Mouse (Mus musculus) kidney, adult 2 months (tissue): ENCODE measurements at regions not wholly inside any gene's neighbourhood (a gene's known extent, or its start where the extent isn't known, plus 50 kb on each side); places are given as distances from the start of the nearest gene placed in this dataset.

Experiments
- DNase-seq: peaks from one replicate; pipeline ENCODE4 v3.0.0; 2021
- H3K27ac ChIP-seq: fragments of 200-500 bp; 2 replicates; pipeline ENCODE4 v1.5.1; 2012; ENCODE audit warnings: low read depth, low read length, control low read depth, inconsistent platforms; ENCODE audit not compliant: insufficient read depth
- H3K27me3 ChIP-seq: fragments of 200-500 bp; replicated peaks from 2 replicates; pipeline ENCODE4 v1.6.1; 2012; ENCODE audit warnings: mild to moderate bottlenecking, moderate library complexity, low read length, inconsistent platforms; ENCODE audit not compliant: control insufficient read depth, insufficient read depth
- H3K36me3 ChIP-seq: fragments of 200-500 bp; 2 replicates; pipeline ENCODE4 v1.6.1; 2012; ENCODE audit warnings: mild to moderate bottlenecking, moderate library complexity, low read length, inconsistent platforms; ENCODE audit not compliant: control insufficient read depth, insufficient read depth
- H3K4me1 ChIP-seq: fragments of 200-500 bp; 2 replicates; pipeline ENCODE4 v1.6.1; 2011; ENCODE audit warnings: low read length; ENCODE audit not compliant: control insufficient read depth, insufficient read depth
- H3K4me3 ChIP-seq: fragments of 200-500 bp; 2 replicates; pipeline ENCODE4 v1.5.1; 2011; ENCODE audit warnings: mild to moderate bottlenecking, low read depth, low read length, control low read depth; ENCODE audit not compliant: insufficient read depth
- CTCF ChIP-seq: fragments of 200-500 bp; conservative IDR thresholded peaks from 2 replicates; pipeline ENCODE4 v1.5.1; 2011; ENCODE audit warnings: low read depth, mild to moderate bottlenecking, control low read depth, low read length, moderate library complexity, mixed read lengths; ENCODE audit not compliant: insufficient read depth, insufficient read length
- POLR2A ChIP-seq: fragments of 200-500 bp; IDR thresholded peaks from one replicate; pipeline ENCODE4 v1.6.1; 2011; ENCODE audit warnings: low read depth, low read length, control low read depth
- WGBS: fragments of 180-500 bp; shearing (Covaris S2); methylation state at CpG from one replicate; pipeline ENCODE4 v1.1.7; 2018; 5-methylcytosine and 5-hydroxymethylcytosine counted together

- no peak for DNase-seq
- H3K4me3 ChIP-seq, result no peak overlapping the region
- H3K36me3 ChIP-seq, result no peaks in the 10 kb centered on the region
- H3K27ac ChIP-seq, result no peak overlapping the region
- no peaks in the 10 kb centered on the region for H3K27me3 ChIP-seq
- WGBS, result 74% methylated on average over 8 of the region's 8 CpGs
- TF ChIP-seq POLR2A, result no peak
- no peak for TF ChIP-seq CTCF
- no peaks in the 10 kb centered on the region for H3K4me1 ChIP-seq
These were observed 191.2 kb upstream of the Rag2 start for GRCm38 (mm10) chr2:101433141-101433895.

GRCm38 (mm10) chr2:101440231-101440630 is 184.3 kb upstream of the Rag2 start:
- H3K4me3 ChIP-seq, result no peak overlapping the region
- WGBS, result 40% methylated on average over 5 of the region's 5 CpGs
- no peak overlapping the region for H3K27ac ChIP-seq
- no peak for TF ChIP-seq CTCF
- no peak for TF ChIP-seq POLR2A
- H3K4me1 ChIP-seq, result no peaks in the 10 kb centered on the region
- H3K27me3 ChIP-seq, result no peaks in the 10 kb centered on the region
- no peaks in the 10 kb centered on the region for H3K36me3 ChIP-seq
- DNase-seq, result no peak

GRCm38 (mm10) chr2:101441081-101441630 is 183.4 kb upstream of the Rag2 start:
- no peak overlapping the region for H3K4me3 ChIP-seq
- no peak overlapping the region for H3K27ac ChIP-seq
- no peaks in the 10 kb centered on the region for H3K36me3 ChIP-seq
- no peak for DNase-seq
- no peaks in the 10 kb centered on the region for H3K4me1 ChIP-seq
- no peak for TF ChIP-seq POLR2A
- no peak for TF ChIP-seq CTCF
- 83% methylated on average over 5 of the region's 5 CpGs for WGBS
- no peaks in the 10 kb centered on the region for H3K27me3 ChIP-seq

GRCm38 (mm10) chr2:101455591-101455990 is 168.9 kb upstream of the Rag2 start:
- no peak for TF ChIP-seq POLR2A
- TF ChIP-seq CTCF, result no peak
- Histone ChIP-seq H3K27ac (no peak overlapping the region), H3K27me3 (no peaks in the 10 kb centered on the region), H3K4me1 (no peaks in the 10 kb centered on the region), H3K4me3 (no peak overlapping the region), H3K36me3 (no peaks in the 10 kb centered on the region)
- WGBS, result 67% methylated on average over 5 of the region's 5 CpGs
- DNase-seq, result no peak

- no peaks in the 10 kb centered on the region for H3K27me3 ChIP-seq
- no peak overlapping the region for H3K27ac ChIP-seq
- no peak for DNase-seq
- WGBS, result 93% methylated on average over 1 of the region's 1 CpGs
- no peaks in the 10 kb centered on the region for H3K4me1 ChIP-seq
- no peak for TF ChIP-seq CTCF
- TF ChIP-seq POLR2A, result no peak
- H3K36me3 ChIP-seq, result no peaks in the 10 kb centered on the region
- no peak overlapping the region for H3K4me3 ChIP-seq
These were observed 165.6 kb upstream of the Rag2 start for GRCm38 (mm10) chr2:101458959-101459358.

- H3K36me3 ChIP-seq, result no peaks in the 10 kb centered on the region
- no peak for DNase-seq
- no peak overlapping the region for H3K27ac ChIP-seq
- no peak overlapping the region for H3K4me3 ChIP-seq
- TF ChIP-seq POLR2A (no peak), CTCF (no peak)
- H3K27me3 ChIP-seq, result no peaks in the 10 kb centered on the region
- WGBS, result 93% methylated on average over 1 of the region's 1 CpGs
- no peaks in the 10 kb centered on the region for H3K4me1 ChIP-seq
These were observed 162.1 kb upstream of the Rag2 start for GRCm38 (mm10) chr2:101462450-101462849.

- Histone ChIP-seq H3K4me1 (no peaks in the 10 kb centered on the region), H3K4me3 (no peak overlapping the region), H3K36me3 (no peaks in the 10 kb centered on the region), H3K27ac (no peak overlapping the region), H3K27me3 (no peaks in the 10 kb centered on the region)
- TF ChIP-seq POLR2A (no peak), CTCF (no peak)
- WGBS, result 61% methylated on average over 9 of the region's 9 CpGs
- no peak for DNase-seq
These were observed 160.0 kb upstream of the Rag2 start for GRCm38 (mm10) chr2:101464291-101465140.
